Mouse (Mus musculus) kidney, adult 2 months (tissue): ENCODE data around the gene Polr3k.

Source experiments
- CTCF ChIP-seq: fragments of 200-500 bp; conservative IDR thresholded peaks from 2 replicates; pipeline ENCODE4 v1.5.1; 2011; ENCODE audit warnings: low read depth, mild to moderate bottlenecking, control low read depth, low read length, moderate library complexity, mixed read lengths; ENCODE audit not compliant: insufficient read depth, insufficient read length
- POLR2A ChIP-seq: fragments of 200-500 bp; IDR thresholded peaks from one replicate; pipeline ENCODE4 v1.6.1; 2011; ENCODE audit warnings: low read depth, low read length, control low read depth

DNA sequence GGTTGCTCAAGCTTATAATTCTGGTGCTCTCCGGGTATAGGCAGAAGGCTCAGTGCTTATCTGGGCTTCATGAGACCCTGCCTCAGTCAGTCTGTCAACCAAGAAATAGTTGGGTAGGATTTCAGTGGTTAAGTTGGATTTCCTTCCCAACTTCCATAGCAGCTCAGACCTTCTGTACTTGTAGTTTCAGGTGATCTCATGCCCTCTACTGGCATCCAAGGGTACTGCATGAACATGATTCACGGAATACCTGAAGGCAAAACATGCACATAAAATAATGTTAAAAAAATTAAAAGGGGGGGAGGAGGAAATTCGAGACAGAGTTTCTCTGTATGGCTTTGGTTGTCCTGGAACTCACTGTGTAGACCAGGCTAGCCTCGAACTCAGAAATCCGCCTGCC, 2.8 kb downstream of the Polr3k start:
- TF ChIP-seq CTCF (peak; percentile 39), POLR2A (no peak)
